Mouse (Mus musculus): ENCODE results near the gene Gm4869. TPM values are rescaled to one million over a fixed set of nuclear protein-coding genes. Genes with fewer than 3 reads are reported as not detected.
A peak's percentile ranks its signal among the peaks of the same experiment; 100 is the strongest.

Gene Gm4869
- polyA plus RNA-seq (2015; fragmentation: Nextera tagmentation; extraction: Ambion mirVana): not detected in 2 replicates

GRCm38 (mm10) chr5:140445345-140445744 lies at the start of gene Gm4869:
Gene Gm4869 (plus strand): TSS chr5:140445645.
- H3K36me3 ChIP-seq (ENCODE audit: control insufficient read depth, insufficient read depth, low read length): peaks cover 32% of the 10 kb centered on the region
- no peak for ATAC-seq
- WGBS: 94% methylated on average over 5 of the region's 5 CpGs

GRCm38 (mm10) chr5:140396166-140396940 lies 49.1 kb upstream of the Gm4869 start:
- Histone ChIP-seq H3K4me2 (ENCODE audit: low read length) (no peak overlapping the region), H3K4me1 (ENCODE audit: control insufficient read depth, insufficient read depth, low read depth, low read length) (no peaks in the 10 kb centered on the region), H3K36me3 (ENCODE audit: control insufficient read depth, insufficient read depth, low read length) (no peaks in the 10 kb centered on the region), H3K9me3 (ENCODE audit: control insufficient read depth, low read length) (no peaks in the 10 kb centered on the region), H3K9ac (ENCODE audit: low read depth, low read length) (no peak overlapping the region), H3K27ac (ENCODE audit: low read depth, low read length) (no peak overlapping the region), H3K4me3 (ENCODE audit: low read length) (no peak overlapping the region), H3K27me3 (replicated peaks; ENCODE audit: control insufficient read depth, insufficient read depth, low read length) (no peaks in the 10 kb centered on the region)
- ATAC-seq: no peak
- 63% methylated on average over 8 of the region's 8 CpGs for WGBS

More at GRCm38 (mm10) chr5:140445345-140445744, at the start of gene Gm4869:
- no peak within 1 kb of the TSS for H3K4me3 ChIP-seq (ENCODE audit: low read length)
- H3K4me1 ChIP-seq (ENCODE audit: control insufficient read depth, insufficient read depth, low read depth, low read length): no peaks in the 10 kb centered on the region
- no peak within 1 kb of the TSS for H3K9ac ChIP-seq (ENCODE audit: low read depth, low read length)
- no peaks in the 10 kb centered on the region for H3K27me3 ChIP-seq (replicated peaks; ENCODE audit: control insufficient read depth, insufficient read depth, low read length)
- H3K27ac ChIP-seq (ENCODE audit: low read depth, low read length): no peak within 1 kb of the TSS
- no peaks in the 10 kb centered on the region for H3K9me3 ChIP-seq (ENCODE audit: control insufficient read depth, low read length)
- no peak within 1 kb of the TSS for H3K4me2 ChIP-seq (ENCODE audit: low read length)

DNA sequence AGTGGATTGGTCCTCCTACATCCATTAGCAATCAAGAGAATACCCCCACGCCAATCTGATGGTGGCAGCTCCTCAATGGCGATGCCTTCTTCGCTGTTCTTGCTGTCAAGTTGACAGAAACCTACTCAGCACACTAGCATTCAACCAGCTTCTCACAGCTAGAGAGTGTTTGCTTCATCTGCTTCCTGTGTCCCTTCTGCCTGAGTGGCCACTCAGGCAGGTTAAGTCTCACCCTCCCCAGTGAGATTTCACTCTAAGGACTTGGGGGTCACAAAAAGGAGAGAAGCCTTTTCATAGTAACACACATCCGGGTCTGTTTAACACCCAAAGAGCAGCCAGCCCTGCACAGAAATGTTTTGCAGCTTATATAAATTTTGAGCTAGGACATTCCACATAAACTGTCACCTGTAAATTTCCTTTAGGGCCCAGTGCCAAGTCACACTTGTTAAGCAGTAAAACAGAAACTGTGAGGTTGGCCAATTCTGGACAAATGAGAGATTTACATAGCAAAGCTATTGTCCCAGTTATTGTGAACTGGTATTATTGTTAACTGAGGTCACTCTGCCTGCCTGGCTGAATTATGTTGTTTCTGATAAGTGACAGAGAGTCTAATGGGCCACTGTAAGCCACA lies 42.7 kb upstream of the Gm4869 start:
- Histone ChIP-seq H3K9ac (ENCODE audit: low read depth, low read length) (no peak overlapping the region), H3K27me3 (replicated peaks; ENCODE audit: control insufficient read depth, insufficient read depth, low read length) (no peaks in the 10 kb centered on the region), H3K9me3 (ENCODE audit: control insufficient read depth, low read length) (no peaks in the 10 kb centered on the region), H3K27ac (ENCODE audit: low read depth, low read length) (no peak overlapping the region), H3K36me3 (ENCODE audit: control insufficient read depth, insufficient read depth, low read length) (no peaks in the 10 kb centered on the region), H3K4me3 (ENCODE audit: low read length) (no peak overlapping the region), H3K4me2 (ENCODE audit: low read length) (no peak overlapping the region), H3K4me1 (ENCODE audit: control insufficient read depth, insufficient read depth, low read depth, low read length) (no peaks in the 10 kb centered on the region)
- 79% methylated on average over 4 of the region's 4 CpGs for WGBS
- ATAC-seq: no peak

DNA sequence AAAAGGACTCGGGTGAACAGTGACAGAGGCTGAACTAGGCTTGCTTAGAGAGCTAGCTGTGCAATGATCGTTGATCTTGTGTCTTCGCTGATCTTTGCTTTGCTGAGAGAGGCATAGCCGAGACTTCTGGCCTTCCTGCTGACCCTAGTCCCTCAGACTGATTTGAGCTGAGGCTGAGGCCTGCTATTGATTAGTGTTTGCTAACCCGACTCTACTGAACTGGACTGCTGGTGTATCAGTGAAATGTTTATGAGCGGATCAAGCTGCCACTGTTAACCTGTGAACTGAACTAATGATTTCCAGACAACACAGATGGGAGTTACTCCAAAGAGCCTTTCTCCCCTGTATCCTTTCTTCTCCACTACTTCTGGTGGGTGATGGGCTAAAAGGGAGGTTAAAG lies 40.3 kb upstream of the Gm4869 start:
- no peak overlapping the region for H3K4me2 ChIP-seq (ENCODE audit: low read length)
- H3K9me3 ChIP-seq (ENCODE audit: control insufficient read depth, low read length): no peaks in the 10 kb centered on the region
- no peak for ATAC-seq
- no peak overlapping the region for H3K4me3 ChIP-seq (ENCODE audit: low read length)
- WGBS: 84% methylated on average over 6 of the region's 6 CpGs
- H3K4me1 ChIP-seq (ENCODE audit: control insufficient read depth, insufficient read depth, low read depth, low read length): no peaks in the 10 kb centered on the region
- H3K9ac ChIP-seq (ENCODE audit: low read depth, low read length): no peak overlapping the region
- no peaks in the 10 kb centered on the region for H3K36me3 ChIP-seq (ENCODE audit: control insufficient read depth, insufficient read depth, low read length)
- no peaks in the 10 kb centered on the region for H3K27me3 ChIP-seq (replicated peaks; ENCODE audit: control insufficient read depth, insufficient read depth, low read length)
- no peak overlapping the region for H3K27ac ChIP-seq (ENCODE audit: low read depth, low read length)

- 79% methylated on average over 6 of the region's 6 CpGs for WGBS
- H3K4me3 ChIP-seq (ENCODE audit: low read length): no peak overlapping the region
- H3K9ac ChIP-seq (ENCODE audit: low read depth, low read length): no peak overlapping the region
- H3K4me2 ChIP-seq (ENCODE audit: low read length): no peak overlapping the region
- no peaks in the 10 kb centered on the region for H3K36me3 ChIP-seq (ENCODE audit: control insufficient read depth, insufficient read depth, low read length)
- no peaks in the 10 kb centered on the region for H3K9me3 ChIP-seq (ENCODE audit: control insufficient read depth, low read length)
- H3K4me1 ChIP-seq (ENCODE audit: control insufficient read depth, insufficient read depth, low read depth, low read length): no peaks in the 10 kb centered on the region
- H3K27me3 ChIP-seq (replicated peaks; ENCODE audit: control insufficient read depth, insufficient read depth, low read length): no peaks in the 10 kb centered on the region
- H3K27ac ChIP-seq (ENCODE audit: low read depth, low read length): no peak overlapping the region
- no peak for ATAC-seq
Measured at GRCm38 (mm10) chr5:140406666-140407065, 38.8 kb upstream of the Gm4869 start.

- Histone ChIP-seq H3K4me1 (ENCODE audit: control insufficient read depth, insufficient read depth, low read depth, low read length) (no peaks in the 10 kb centered on the region), H3K9me3 (ENCODE audit: control insufficient read depth, low read length) (no peaks in the 10 kb centered on the region), H3K4me3 (ENCODE audit: low read length) (no peak overlapping the region), H3K9ac (ENCODE audit: low read depth, low read length) (no peak overlapping the region), H3K4me2 (ENCODE audit: low read length) (no peak overlapping the region), H3K36me3 (ENCODE audit: control insufficient read depth, insufficient read depth, low read length) (no peaks in the 10 kb centered on the region), H3K27me3 (replicated peaks; ENCODE audit: control insufficient read depth, insufficient read depth, low read length) (no peaks in the 10 kb centered on the region), H3K27ac (ENCODE audit: low read depth, low read length) (no peak overlapping the region)
- no peak for ATAC-seq
Measured at GRCm38 (mm10) chr5:140408801-140409200, 36.6 kb upstream of the Gm4869 start.

GRCm38 (mm10) chr5:140411339-140411738 lies 34.1 kb upstream of the Gm4869 start:
- Histone ChIP-seq H3K4me3 (ENCODE audit: low read length) (no peak overlapping the region), H3K4me1 (ENCODE audit: control insufficient read depth, insufficient read depth, low read depth, low read length) (no peaks in the 10 kb centered on the region), H3K36me3 (ENCODE audit: control insufficient read depth, insufficient read depth, low read length) (no peaks in the 10 kb centered on the region), H3K9ac (ENCODE audit: low read depth, low read length) (no peak overlapping the region), H3K4me2 (ENCODE audit: low read length) (no peak overlapping the region), H3K27me3 (replicated peaks; ENCODE audit: control insufficient read depth, insufficient read depth, low read length) (no peaks in the 10 kb centered on the region), H3K27ac (ENCODE audit: low read depth, low read length) (no peak overlapping the region), H3K9me3 (ENCODE audit: control insufficient read depth, low read length) (no peaks in the 10 kb centered on the region)
- ATAC-seq: no peak
- WGBS: 43% methylated on average over 8 of the region's 8 CpGs

GRCm38 (mm10) chr5:140414647-140415046 lies 30.8 kb upstream of the Gm4869 start:
- Histone ChIP-seq H3K27me3 (replicated peaks; ENCODE audit: control insufficient read depth, insufficient read depth, low read length) (no peaks in the 10 kb centered on the region), H3K27ac (ENCODE audit: low read depth, low read length) (no peak overlapping the region), H3K9me3 (ENCODE audit: control insufficient read depth, low read length) (no peaks in the 10 kb centered on the region), H3K4me2 (ENCODE audit: low read length) (no peak overlapping the region), H3K36me3 (ENCODE audit: control insufficient read depth, insufficient read depth, low read length) (no peaks in the 10 kb centered on the region), H3K9ac (ENCODE audit: low read depth, low read length) (no peak overlapping the region), H3K4me1 (ENCODE audit: control insufficient read depth, insufficient read depth, low read depth, low read length) (peaks cover 4% of the 10 kb centered on the region; the same call in 1 of the 2 replicates), H3K4me3 (ENCODE audit: low read length) (no peak overlapping the region)
- WGBS: 72% methylated on average over 4 of the region's 4 CpGs
- ATAC-seq: no peak

DNA sequence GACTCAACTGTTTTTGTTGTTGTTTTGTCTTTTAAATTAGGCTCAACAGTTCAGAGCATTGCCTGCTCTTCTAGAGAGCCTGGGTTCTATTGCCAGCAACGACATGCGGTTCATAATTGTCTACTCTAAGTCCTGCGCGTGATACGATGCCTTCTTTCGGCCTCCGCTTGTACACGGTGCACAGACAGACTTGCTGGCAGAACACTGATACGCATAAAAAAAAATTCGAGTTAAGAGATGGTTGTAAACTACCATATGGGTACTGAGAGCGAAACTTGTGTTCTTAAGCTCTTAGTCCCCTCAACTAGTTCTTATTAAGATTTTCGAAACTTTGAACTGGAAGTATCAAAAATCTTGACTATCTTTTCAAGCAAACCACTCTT lies 27.3 kb upstream of the Gm4869 start:
- Histone ChIP-seq H3K4me1 (ENCODE audit: control insufficient read depth, insufficient read depth, low read depth, low read length) (peaks cover 25% of the 10 kb centered on the region), H3K4me3 (ENCODE audit: low read length) (peak overlapping the region; percentile 100), H3K27ac (ENCODE audit: low read depth, low read length) (peak overlapping the region; percentile 95), H3K36me3 (ENCODE audit: control insufficient read depth, insufficient read depth, low read length) (no peaks in the 10 kb centered on the region), H3K4me2 (ENCODE audit: low read length) (peak overlapping the region; percentile 93), H3K9me3 (ENCODE audit: control insufficient read depth, low read length) (no peaks in the 10 kb centered on the region), H3K9ac (ENCODE audit: low read depth, low read length) (peak overlapping the region; percentile 79), H3K27me3 (replicated peaks; ENCODE audit: control insufficient read depth, insufficient read depth, low read length) (no peaks in the 10 kb centered on the region)
- under 1% methylated on average over 12 of the region's 12 CpGs for WGBS
- peak; percentile 18; the same call in 1 of the 2 replicates for ATAC-seq

Data from hindbrain, embryonic 16.5 days (tissue).